Comparison of ENCODE assay signal across 15 mouse cellular contexts in the genomic region with DNA sequence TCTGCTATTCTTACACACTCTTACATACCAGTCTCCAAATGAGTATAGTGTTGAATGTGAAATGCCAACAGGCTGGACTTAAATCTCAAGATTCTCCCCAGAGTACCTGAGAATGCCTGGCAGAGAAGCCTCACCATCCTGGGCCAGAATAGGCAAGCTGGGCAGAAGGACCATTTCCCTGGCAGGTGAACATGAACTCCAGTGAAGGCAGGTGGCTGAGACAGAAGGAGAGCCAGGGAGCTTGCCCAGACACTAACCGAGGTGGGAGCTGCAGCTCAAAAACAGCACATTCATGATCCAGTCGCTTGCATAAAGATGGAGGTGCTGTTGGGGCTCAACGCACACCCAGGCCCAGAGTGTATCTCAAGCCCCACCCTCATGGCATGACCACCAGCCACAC. TPM values are rescaled to one million over a fixed set of nuclear protein-coding genes. Genes with fewer than 3 reads are reported as not detected.
"Had no signal": no experiment of that assay in that cellular context is flagged by ENCODE, and none has a peak within 500 bp of the region (broad histone marks: within the 10 kb centered on the region; RNA-seq: fewer than 3 reads in every experiment).

No protein-coding gene starts in this region.

- H3K27me3 ChIP-seq: neural tube, embryonic 12.5 days had no signal

- H3K27ac ChIP-seq: kidney, postnatal 0 days; layer of hippocampus, adult 2 months; left cerebral cortex, adult 2 months; limb, embryonic 10.5 days; midbrain, embryonic 10.5 days; neural tube, embryonic 12.5 days; stomach, embryonic 15.5 days had no signal

- DNase-seq: kidney, adult 9 months; kidney, postnatal 4 days; lung, embryonic 14.5 days; lung, postnatal 10 days; lung, postnatal 4 days; midbrain, embryonic 14.5 days; thymus, postnatal 36 days had no signal

- H3K4me3 ChIP-seq: layer of hippocampus, adult 2 months; left cerebral cortex, adult 2 months; limb, embryonic 10.5 days; midbrain, embryonic 10.5 days; neural tube, embryonic 12.5 days; stomach, embryonic 15.5 days had no signal

- H3K4me1 ChIP-seq: neural tube, embryonic 12.5 days; stomach, embryonic 15.5 days had no signal

RNA-seq across cellular contexts. Expression of a gene that starts 36.9 kb away (rescaled TPM):
- total RNA-seq: neutrophil, adult 5-6 weeks had no signal
